Mouse (Mus musculus) stomach, postnatal 0 days (tissue): ENCODE results near the gene Kcna6.

Source experiments
- CTCF ChIP-seq: IDR thresholded peaks from 2 replicates; pipeline ENCODE4 v1.5.1; 2016; ENCODE audit warnings: antibody characterized with exemption, low read depth, mild to moderate bottlenecking, moderate library complexity
- EP300 ChIP-seq: optimal IDR thresholded peaks from 2 replicates; pipeline ENCODE3; 2016; ENCODE audit warnings: antibody characterized with exemption

- TF ChIP-seq CTCF (no peak), EP300 (no peak)
Observed at GRCm38 (mm10) chr6:126783056-126783455, 42.6 kb upstream of the Kcna6 start.
